8 mouse cellular contexts compared by ENCODE assay signal in genomic region chr17:32165266-32165802, GRCm38 (mm10). TPM values are rescaled to one million over a fixed set of nuclear protein-coding genes. Genes with fewer than 3 reads are reported as not detected.
DNase-seq lines count a peak whose midpoint lies in the region; ATAC-seq and TF ChIP-seq lines count a peak whose summit lies in the region.

No protein-coding gene starts in this region.

- no peak for TF ChIP-seq EP300 in heart, postnatal 0 days (IDR thresholded peaks at IDR 0.05; ENCODE audit: low read depth)
- no peak for TF ChIP-seq EP300 in liver, postnatal 0 days (IDR thresholded peaks at IDR 0.05; ENCODE audit: low read depth)

- peak; percentile 29; the same call in 1 of the 2 replicates for ATAC-seq in heart, postnatal 0 days (ENCODE audit: insufficient read depth, low read depth)
- no peak for ATAC-seq in liver, postnatal 0 days
- ATAC-seq in stomach, embryonic 16.5 days (ENCODE audit: insufficient read depth, low FRiP score) = peak; percentile 23; the same call in 1 of the 2 replicates

- WGBS in thymus, adult 2 months = 19% methylated on average over 9 of the region's 9 CpGs
- WGBS in heart, postnatal 0 days = 11% methylated on average over 8 of the region's 9 CpGs
- WGBS in liver, postnatal 0 days (ENCODE audit: insufficient replicate concordance) = 20% methylated on average over 9 of the region's 9 CpGs
- WGBS in stomach, embryonic 16.5 days = 8% methylated on average over 8 of the region's 9 CpGs

- peak overlapping the region; percentile 80 for H3K4me2 ChIP-seq in heart, postnatal 0 days (ENCODE audit: low read depth, low read length)
- H3K4me2 ChIP-seq in liver, postnatal 0 days (ENCODE audit: low read depth, low read length) = peak overlapping the region; percentile 80
- H3K4me2 ChIP-seq in stomach, embryonic 16.5 days (ENCODE audit: low read depth, low read length) = peak overlapping the region; percentile 85

- no peaks in the 10 kb centered on the region for H3K9me3 ChIP-seq in heart, postnatal 0 days (replicated peaks; ENCODE audit: control insufficient read depth, low read length)
- H3K9me3 ChIP-seq in liver, postnatal 0 days (ENCODE audit: low read length) = no peaks in the 10 kb centered on the region
- H3K9me3 ChIP-seq in stomach, embryonic 16.5 days (replicated peaks; ENCODE audit: control insufficient read depth, low read length) = no peaks in the 10 kb centered on the region

- DNase-seq in thymus, adult 2 months = no peak
- DNase-seq in thymus, postnatal 14 days = no peak
- DNase-seq in heart, postnatal 0 days (ENCODE audit: low spot score) = no peak
- no peak for DNase-seq in liver, postnatal 0 days
- no peak for DNase-seq in adrenal gland, adult 2 months
- no peak for DNase-seq in testis, postnatal 10 days (ENCODE audit: low spot score)
- DNase-seq in gastrocnemius, postnatal 4 days (ENCODE audit: low spot score in 2 of 2) = no peak

- H3K36me3 ChIP-seq in thymus, adult 2 months (ENCODE audit: control insufficient read depth, insufficient read depth, low read length) = no peaks in the 10 kb centered on the region
- H3K36me3 ChIP-seq in heart, postnatal 0 days (replicated peaks; ENCODE audit: control insufficient read depth, insufficient read depth, low read length) = no peaks in the 10 kb centered on the region
- H3K36me3 ChIP-seq in liver, postnatal 0 days (replicated peaks; ENCODE audit: insufficient read depth, low read length) = no peaks in the 10 kb centered on the region
- H3K36me3 ChIP-seq in stomach, embryonic 16.5 days (ENCODE audit: control insufficient read depth, insufficient read depth, low read length) = no peaks in the 10 kb centered on the region

- TF ChIP-seq POLR2A in thymus, adult 2 months (IDR thresholded peaks at IDR 0.05; ENCODE audit: control insufficient read depth, extremely low read depth, insufficient read depth, low read length, poor library complexity) = no peak

- H3K9ac ChIP-seq in heart, postnatal 0 days (replicated peaks; ENCODE audit: low read depth, low read length) = peak overlapping the region; percentile 56
- H3K9ac ChIP-seq in liver, postnatal 0 days (replicated peaks) = 0 out of 2 replicates have a peak overlapping the region, but pooled peaks have one; percentile 3
- peak overlapping the region; percentile 91 for H3K9ac ChIP-seq in stomach, embryonic 16.5 days (ENCODE audit: low read length)

- H3K4me1 ChIP-seq in thymus, adult 2 months (replicated peaks; ENCODE audit: control insufficient read depth, insufficient read depth, low read length) = peaks cover 44% of the 10 kb centered on the region
- peaks cover 6% of the 10 kb centered on the region; the same call in 1 of the 2 replicates for H3K4me1 ChIP-seq in heart, postnatal 0 days (ENCODE audit: control insufficient read depth, insufficient read depth)
- H3K4me1 ChIP-seq in liver, postnatal 0 days (ENCODE audit: insufficient read depth) = peaks cover 26% of the 10 kb centered on the region
- H3K4me1 ChIP-seq in stomach, embryonic 16.5 days (ENCODE audit: control insufficient read depth, insufficient read depth, low read length) = peaks cover 40% of the 10 kb centered on the region

- no peaks in the 10 kb centered on the region for H3K27me3 ChIP-seq in thymus, adult 2 months (ENCODE audit: control insufficient read depth, insufficient read depth, low read length)
- H3K27me3 ChIP-seq in heart, postnatal 0 days (ENCODE audit: control insufficient read depth, insufficient read depth, low read length) = peaks cover 25% of the 10 kb centered on the region
- peaks cover 68% of the 10 kb centered on the region for H3K27me3 ChIP-seq in liver, postnatal 0 days (ENCODE audit: insufficient read depth, low read length)
- H3K27me3 ChIP-seq in stomach, embryonic 16.5 days (ENCODE audit: control insufficient read depth, insufficient read depth, low read length) = no peaks in the 10 kb centered on the region

- peak overlapping the region; percentile 61 for H3K4me3 ChIP-seq in thymus, adult 2 months (ENCODE audit: control insufficient read depth, insufficient read depth, low read length)
- H3K4me3 ChIP-seq in heart, postnatal 0 days (ENCODE audit: low read depth, low read length) = peak overlapping the region; percentile 53
- peak overlapping the region; percentile 48 for H3K4me3 ChIP-seq in liver, postnatal 0 days (ENCODE audit: low read depth, low read length)
- peak overlapping the region; percentile 83 for H3K4me3 ChIP-seq in stomach, embryonic 16.5 days (replicated peaks; ENCODE audit: low read length)

- peak overlapping the region; percentile 71 for H3K27ac ChIP-seq in thymus, adult 2 months (ENCODE audit: control insufficient read depth, insufficient read depth, low read length)
- H3K27ac ChIP-seq in heart, postnatal 0 days (ENCODE audit: low read depth) = peak overlapping the region; percentile 58
- H3K27ac ChIP-seq in liver, postnatal 0 days (ENCODE audit: low read depth) = no peak overlapping the region
- peak overlapping the region; percentile 95 for H3K27ac ChIP-seq in stomach, embryonic 16.5 days (ENCODE audit: low read length)

- no peak for TF ChIP-seq CTCF in thymus, adult 2 months (IDR thresholded peaks at IDR 0.05; ENCODE audit: borderline replicate concordance, control insufficient read depth, extremely low read depth, insufficient read depth, low read length, poor library complexity)
- TF ChIP-seq CTCF in heart, postnatal 0 days (IDR thresholded peaks at IDR 0.05; ENCODE audit: low read depth) = no peak
- TF ChIP-seq CTCF in liver, postnatal 0 days (IDR thresholded peaks at IDR 0.05; ENCODE audit: low read depth) = no peak

RNA-seq across cellular contexts. Expression of gene Notch3, which starts 1.3 kb away (rescaled TPM):
- polyA plus RNA-seq in thymus, adult 2 months (2012; rRNA removed) = 63.0 and 72.7 TPM in 2 replicates
- total RNA-seq in heart, postnatal 0 days (2014; rRNA removed; ENCODE audit: low replicate concordance) = 36.8 and 53.6 TPM in 2 replicates
- polyA plus RNA-seq in heart, postnatal 0 days (2015; fragmentation: Nextera tagmentation; extraction: Ambion mirVana) = 3.7 TPM in 2 replicates
- polyA plus RNA-seq in liver, postnatal 0 days (2015; fragmentation: Nextera tagmentation; extraction: Ambion mirVana) = 0.20 and 0.26 TPM in 2 replicates
- 12.1 and 14.5 TPM in 2 replicates for polyA plus RNA-seq in stomach, embryonic 16.5 days (2015; fragmentation: Nextera tagmentation; extraction: Ambion mirVana)
- 10 to 100 TPM in 1 of 2 experiments, 1 to 10 TPM in 1; 5.6 to 11.7 TPM for total RNA-seq in adrenal gland, adult 2 months (2021)
- polyA plus RNA-seq in adrenal gland, adult 2 months (2012; rRNA removed) = 35.5 and 44.3 TPM in 2 replicates
- total RNA-seq in gastrocnemius, postnatal 4 days (2021) = 10 to 100 TPM; 68.4 to 68.9 TPM

RNA-seq across cellular contexts. Expression of gene Ephx3, which starts 24.0 kb away (rescaled TPM):
- polyA plus RNA-seq in thymus, adult 2 months (2012; rRNA removed) = 1.9 and 2.0 TPM in 2 replicates
- total RNA-seq in heart, postnatal 0 days (2014; rRNA removed; ENCODE audit: low replicate concordance) = 3.4 TPM in 1 of 2 replicates, not detected in the other
- polyA plus RNA-seq in heart, postnatal 0 days (2015; fragmentation: Nextera tagmentation; extraction: Ambion mirVana) = 0.12 and 0.18 TPM in 2 replicates
- not detected in 2 replicates for polyA plus RNA-seq in liver, postnatal 0 days (2015; fragmentation: Nextera tagmentation; extraction: Ambion mirVana)
- 14.4 and 25.3 TPM in 2 replicates for polyA plus RNA-seq in stomach, embryonic 16.5 days (2015; fragmentation: Nextera tagmentation; extraction: Ambion mirVana)
- under 1 TPM; 0.23 to 0.48 TPM for total RNA-seq in adrenal gland, adult 2 months (2021)
- 0.81 and 0.96 TPM in 2 replicates for polyA plus RNA-seq in adrenal gland, adult 2 months (2012; rRNA removed)
- under 1 TPM; 0.17 to 0.31 TPM for total RNA-seq in gastrocnemius, postnatal 4 days (2021)

Comparison
In these comparisons a context has a peak if more than half of its experiments do, and no peak if none do; other contexts are left out.
1. H3K9ac ChIP-seq: peak in every context shown above with its lines; median percentile 91 in stomach, embryonic 16.5 days; 56 in heart, postnatal 0 days; 3 in liver, postnatal 0 days.